Mouse (Mus musculus): Measurements from ENCODE around the gene Serpina3g. TPM values are rescaled to one million over a fixed set of nuclear protein-coding genes. Genes with fewer than 3 reads are reported as not detected.

Serpina3g gene
- polyA plus RNA-seq (2015; fragmentation: Nextera tagmentation; extraction: Ambion mirVana): 28.0 and 36.0 TPM in 2 replicates

DNA sequence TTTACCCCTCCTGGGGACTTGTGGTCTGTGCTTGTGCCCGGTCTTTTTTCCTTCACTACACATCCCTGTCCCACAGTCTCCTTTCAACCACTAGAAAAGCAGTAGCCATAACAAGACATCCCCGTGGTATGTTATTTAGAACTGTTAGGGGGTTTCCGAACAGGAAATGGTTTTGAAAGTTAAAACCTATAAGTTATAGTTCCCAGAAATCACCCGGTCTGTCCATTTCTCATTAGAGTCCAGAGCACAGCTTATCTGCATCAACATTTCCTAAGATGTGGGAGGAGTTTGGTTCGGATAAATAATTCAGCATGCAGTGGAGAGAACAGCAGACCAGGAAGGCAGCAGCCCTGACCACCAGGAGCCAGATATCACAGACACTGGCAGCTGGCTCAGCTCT lies at the start of gene Serpina3g:
Serpina3g (plus strand) TSS at position 331 of the 400 bp plus-strand sequence.

DNA sequence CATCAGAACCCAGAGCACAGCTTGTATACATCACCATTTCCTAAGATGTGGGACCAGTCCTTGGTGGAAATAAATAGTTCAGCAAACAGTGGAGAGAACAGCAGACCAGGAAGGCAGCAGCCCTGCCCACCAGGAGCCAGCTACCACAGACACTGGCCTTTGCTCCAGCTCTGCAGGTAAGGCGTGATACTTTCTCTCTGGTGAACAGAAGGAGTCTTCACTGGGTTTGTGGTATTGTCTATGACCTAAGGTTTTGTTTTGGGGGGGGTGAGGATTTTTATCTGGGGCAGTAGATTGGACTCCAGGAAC lies 21.6 kb upstream of the Serpina3g start, which contains the start of gene Serpina3f:
Serpina3f (plus strand) TSS at position 100 of the 309 bp plus-strand sequence.

DNA sequence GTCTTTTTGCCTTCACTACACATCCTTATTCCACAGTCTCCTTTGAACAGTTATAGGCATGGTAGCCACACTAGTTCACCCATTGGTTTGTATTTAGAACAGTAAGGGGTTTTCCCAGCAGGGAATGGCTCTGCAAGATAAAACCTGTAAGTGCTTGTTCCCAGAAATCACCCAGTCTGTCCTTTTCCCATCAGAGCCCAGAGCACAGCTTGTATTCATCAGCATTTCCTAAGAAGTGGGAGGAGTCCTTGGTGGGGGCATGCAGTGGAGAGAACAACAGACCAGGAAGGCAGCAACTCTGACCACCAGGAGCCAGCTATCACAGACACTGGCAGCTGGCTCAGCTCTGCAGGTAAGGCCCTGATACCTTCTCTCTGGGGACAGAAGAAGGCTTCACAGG lies 26.8 kb downstream of the Serpina3g start, which contains the start of gene Serpina3i:
Serpina3i (plus strand) TSS at position 260 of the 400 bp plus-strand sequence.

Other genes starting within 250 kb of the Serpina3g start
- 5.1 and 6.6 TPM in 2 replicates for gene Serpina11, start 246.3 kb upstream of the Serpina3g start, polyA plus RNA-seq (2015; fragmentation: Nextera tagmentation; extraction: Ambion mirVana)
- 0.12 TPM in 1 of 2 replicates, not detected in the other for gene Serpina9, start 222.5 kb upstream of the Serpina3g start, polyA plus RNA-seq (2015; fragmentation: Nextera tagmentation; extraction: Ambion mirVana)
- not detected in 2 replicates for gene Serpina12, start 191.8 kb upstream of the Serpina3g start, polyA plus RNA-seq (2015; fragmentation: Nextera tagmentation; extraction: Ambion mirVana)
- gene Serpina5, start 135.1 kb upstream of the Serpina3g start, polyA plus RNA-seq (2015; fragmentation: Nextera tagmentation; extraction: Ambion mirVana): 0.08 and 0.23 TPM in 2 replicates
- gene Serpina3a, start 123.5 kb upstream of the Serpina3g start, polyA plus RNA-seq (2015; fragmentation: Nextera tagmentation; extraction: Ambion mirVana): not detected in 2 replicates
- not detected in 2 replicates for gene Serpina3b, start 108.2 kb upstream of the Serpina3g start, polyA plus RNA-seq (2015; fragmentation: Nextera tagmentation; extraction: Ambion mirVana)
- gene Serpina3c, start 82.4 kb upstream of the Serpina3g start, polyA plus RNA-seq (2015; fragmentation: Nextera tagmentation; extraction: Ambion mirVana): 1.5 and 1.9 TPM in 2 replicates
- 0.24 and 0.61 TPM in 2 replicates for gene Serpina3f, start 21.7 kb upstream of the Serpina3g start, polyA plus RNA-seq (2015; fragmentation: Nextera tagmentation; extraction: Ambion mirVana)
- 0.40 and 0.87 TPM in 2 replicates for gene Serpina3i, start 26.9 kb downstream of the Serpina3g start, polyA plus RNA-seq (2015; fragmentation: Nextera tagmentation; extraction: Ambion mirVana)
- not detected in 2 replicates for gene Serpina3j, start 78.3 kb downstream of the Serpina3g start, polyA plus RNA-seq (2015; fragmentation: Nextera tagmentation; extraction: Ambion mirVana)
- 18.3 and 21.4 TPM in 2 replicates for gene Serpina3k, start 102.2 kb downstream of the Serpina3g start, polyA plus RNA-seq (2015; fragmentation: Nextera tagmentation; extraction: Ambion mirVana)
- 10.4 and 13.1 TPM in 2 replicates for gene Serpina3m, start 102.2 kb downstream of the Serpina3g start, polyA plus RNA-seq (2015; fragmentation: Nextera tagmentation; extraction: Ambion mirVana)
- 9.6 and 15.7 TPM in 2 replicates for gene Serpina3n, start 170.5 kb downstream of the Serpina3g start, polyA plus RNA-seq (2015; fragmentation: Nextera tagmentation; extraction: Ambion mirVana)
- 0.14 TPM in 1 of 2 replicates, not detected in the other for gene Gsc, start 237.1 kb downstream of the Serpina3g start, polyA plus RNA-seq (2015; fragmentation: Nextera tagmentation; extraction: Ambion mirVana)

Measured in adrenal gland, postnatal 0 days (tissue).